ENCODE assay signal across 9 mouse cellular contexts in genomic region chr5:116309383-116309801, GRCm38 (mm10). TPM values are rescaled to one million over a fixed set of nuclear protein-coding genes. Genes with fewer than 3 reads are reported as not detected.
A peak's percentile ranks its signal among the peaks of the same experiment; 100 is the strongest.
DNase-seq lines count a peak whose midpoint lies in the region; ATAC-seq lines count a peak whose summit lies in the region.
"Had no signal": no experiment of that assay in that cellular context is flagged by ENCODE, and none has a peak within 500 bp of the region (broad histone marks: within the 10 kb centered on the region; RNA-seq: fewer than 3 reads in every experiment).

No protein-coding gene starts in this region.

- H3K4me2 ChIP-seq in embryonic facial prominence, embryonic 12.5 days (replicated peaks): no peak overlapping the region
- no peak overlapping the region for H3K4me2 ChIP-seq in hindbrain, embryonic 15.5 days

- H3K27me3 ChIP-seq in embryonic facial prominence, embryonic 12.5 days: no peaks in the 10 kb centered on the region
- no peaks in the 10 kb centered on the region for H3K27me3 ChIP-seq in hindbrain, embryonic 15.5 days

- ATAC-seq in embryonic facial prominence, embryonic 12.5 days (ENCODE audit: insufficient number of reproducible peaks, insufficient read depth, low FRiP score, low TSS enrichment): peak; percentile 29; the same call in 1 of the 2 replicates
- peak; percentile 44 for ATAC-seq in hindbrain, embryonic 15.5 days (ENCODE audit: low FRiP score, low read depth)
- 0 out of 2 replicates have a peak, but pooled peaks have one; percentile 14 for ATAC-seq in megakaryocyte progenitor cell, adult 5-6 weeks (replicated peaks; ENCODE audit: poor library complexity)

- no peaks in the 10 kb centered on the region for H3K9me3 ChIP-seq in embryonic facial prominence, embryonic 12.5 days
- H3K9me3 ChIP-seq in hindbrain, embryonic 15.5 days: no peaks in the 10 kb centered on the region

- peaks cover 12% of the 10 kb centered on the region for H3K4me1 ChIP-seq in embryonic facial prominence, embryonic 12.5 days
- H3K4me1 ChIP-seq in hindbrain, embryonic 15.5 days (replicated peaks): peaks cover 24% of the 10 kb centered on the region

- H3K27ac ChIP-seq in embryonic facial prominence, embryonic 12.5 days: peak overlapping the region; percentile 59; the same call in 1 of the 2 replicates
- peak overlapping the region; percentile 58 for H3K27ac ChIP-seq in hindbrain, embryonic 15.5 days (replicated peaks)

- DNase-seq in kidney, adult 11 months: peak; percentile 11
- DNase-seq in kidney, adult 18-20 months: no peak
- DNase-seq in right cerebral cortex, postnatal 25 days: no peak
- DNase-seq in cerebellum, adult 9-11 months: no peak
- no peak for DNase-seq in spleen, adult 18-20 months

- 46% methylated on average over 6 of the region's 6 CpGs for WGBS in embryonic facial prominence, embryonic 12.5 days
- WGBS in hindbrain, embryonic 15.5 days: 29% methylated on average over 6 of the region's 6 CpGs

- H3K4me3 ChIP-seq in embryonic facial prominence, embryonic 12.5 days: no peak overlapping the region
- no peak overlapping the region for H3K4me3 ChIP-seq in hindbrain, embryonic 15.5 days

- H3K36me3 ChIP-seq in embryonic facial prominence, embryonic 12.5 days: no peaks in the 10 kb centered on the region
- H3K36me3 ChIP-seq in hindbrain, embryonic 15.5 days: no peaks in the 10 kb centered on the region

- no peak overlapping the region for H3K9ac ChIP-seq in embryonic facial prominence, embryonic 12.5 days
- H3K9ac ChIP-seq in hindbrain, embryonic 15.5 days: no peak overlapping the region

RNA-seq across cellular contexts. Expression of gene Ccdc60, which starts 20.6 kb away (rescaled TPM):
- 1.6 and 1.8 TPM in 2 replicates for polyA plus RNA-seq in embryonic facial prominence, embryonic 12.5 days (2016; fragmentation: Nextera tagmentation; extraction: Ambion mirVana)
- polyA plus RNA-seq in hindbrain, embryonic 15.5 days (2015; fragmentation: Nextera tagmentation; extraction: Ambion mirVana): 2.5 and 2.8 TPM in 2 replicates
- not detected in 2 replicates for total RNA-seq in megakaryocyte progenitor cell, adult 5-6 weeks (2015)
- total RNA-seq in megakaryocyte progenitor cell, adult 5-6 weeks (2017): 0.07 TPM in 1 of 2 replicates, not detected in the other
- polyA plus RNA-seq: liver, embryonic 16.5 days had no signal
